Mouse (Mus musculus) thymus, adult 2 months (tissue): ENCODE results near the gene Atn1. TPM values are rescaled to one million over a fixed set of nuclear protein-coding genes. Genes with fewer than 3 reads are reported as not detected.

Source experiments
- DNase-seq: peaks from one replicate; pipeline ENCODE4 v3.0.0; 2021
- H3K27ac ChIP-seq: fragments of 200-500 bp; 2 replicates; pipeline ENCODE4 v1.5.1; 2012; ENCODE audit warnings: low read length, control low read depth; ENCODE audit not compliant: control insufficient read depth, insufficient read depth
- H3K27me3 ChIP-seq: fragments of 200-500 bp; 2 replicates; pipeline ENCODE4 v1.6.1; 2012; ENCODE audit warnings: mild to moderate bottlenecking, low read length, moderate library complexity, mixed read lengths; ENCODE audit not compliant: control insufficient read depth, insufficient read depth
- H3K36me3 ChIP-seq: fragments of 200-500 bp; 2 replicates; pipeline ENCODE4 v1.6.1; 2012; ENCODE audit warnings: mild to moderate bottlenecking, low read length, moderate library complexity; ENCODE audit not compliant: control insufficient read depth, insufficient read depth
- H3K4me1 ChIP-seq: fragments of 200-500 bp; replicated peaks from 2 replicates; pipeline ENCODE4 v1.6.1; 2012; ENCODE audit warnings: low read length; ENCODE audit not compliant: control insufficient read depth, insufficient read depth
- H3K4me3 ChIP-seq: fragments of 200-500 bp; 2 replicates; pipeline ENCODE4 v1.5.1; 2012; ENCODE audit warnings: mild to moderate bottlenecking, low read length, control low read depth, moderate library complexity; ENCODE audit not compliant: control insufficient read depth, insufficient read depth
- CTCF ChIP-seq: fragments of 200-500 bp; IDR thresholded peaks from 2 replicates; pipeline ENCODE4 v1.5.1; 2012; ENCODE audit warnings: mild to moderate bottlenecking, control low read depth, low read length, moderate library complexity, borderline replicate concordance; ENCODE audit not compliant: control insufficient read depth, poor library complexity, insufficient read depth; ENCODE audit errors: extremely low read depth
- POLR2A ChIP-seq: fragments of 200-500 bp; IDR thresholded peaks from 2 replicates; pipeline ENCODE4 v1.6.1; 2012; ENCODE audit warnings: mild to moderate bottlenecking, low read length, control low read depth, moderate library complexity; ENCODE audit not compliant: control insufficient read depth, poor library complexity, insufficient read depth; ENCODE audit errors: extremely low read depth
- WGBS: fragments of 180-500 bp; shearing (Covaris S2); methylation state at CpG from one replicate; pipeline ENCODE4 v1.1.7; 2018; 5-methylcytosine and 5-hydroxymethylcytosine counted together
- polyA plus RNA-seq: library from polyadenylated mRNA; depleted of rRNA; stranded (reverse); fragments of >200 nt; gene quantifications from 2 replicates; pipeline ENCODE4 v1.2.3, GENCODE M21; 2012

Atn1 gene
- polyA plus RNA-seq, 1 experiment = 48.3 TPM

DNA sequence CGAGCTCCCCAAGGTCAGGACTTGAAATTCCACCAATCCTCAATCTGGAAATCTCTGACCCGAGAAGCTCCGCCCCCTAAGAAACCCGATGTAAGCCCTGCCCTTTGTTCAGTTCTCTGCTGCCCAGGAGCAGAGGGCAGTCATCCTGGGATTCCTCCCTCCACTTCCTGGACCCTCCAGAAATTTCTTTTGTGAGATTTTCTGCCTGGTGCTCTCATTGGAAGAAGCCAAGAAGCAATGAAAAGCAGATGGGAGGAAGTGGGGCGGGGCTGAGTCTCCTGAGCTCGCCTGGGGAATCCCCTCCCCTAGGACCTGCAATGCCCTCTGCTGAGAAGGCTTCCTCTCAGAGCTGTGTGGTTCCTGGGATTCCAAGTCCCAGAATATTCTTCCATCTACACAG is 26.1 kb upstream of the Atn1 start:
- WGBS = 9% methylated on average over 6 of the region's 6 CpGs
- Histone ChIP-seq H3K4me1 (peaks cover 28% of the 10 kb centered on the region), H3K27ac (no peak overlapping the region; the same call in 1 of the 2 replicates), H3K27me3 (no peaks in the 10 kb centered on the region), H3K36me3 (no peaks in the 10 kb centered on the region), H3K4me3 (peak overlapping the region; percentile 54)
- TF ChIP-seq CTCF (no peak), POLR2A (no peak)
- DNase-seq = peak; percentile 71

- WGBS = 93% methylated on average over 7 of the region's 7 CpGs
- peaks cover 28% of the 10 kb centered on the region for H3K4me1 ChIP-seq
- TF ChIP-seq CTCF = no peak
- no peak for TF ChIP-seq POLR2A
- no peak overlapping the region for H3K4me3 ChIP-seq
- H3K27ac ChIP-seq = no peak overlapping the region
- H3K36me3 ChIP-seq = no peaks in the 10 kb centered on the region
- H3K27me3 ChIP-seq = no peaks in the 10 kb centered on the region
- DNase-seq = no peak
These were observed 24.6 kb upstream of the Atn1 start for GRCm38 (mm10) chr6:124780917-124781316.

DNA sequence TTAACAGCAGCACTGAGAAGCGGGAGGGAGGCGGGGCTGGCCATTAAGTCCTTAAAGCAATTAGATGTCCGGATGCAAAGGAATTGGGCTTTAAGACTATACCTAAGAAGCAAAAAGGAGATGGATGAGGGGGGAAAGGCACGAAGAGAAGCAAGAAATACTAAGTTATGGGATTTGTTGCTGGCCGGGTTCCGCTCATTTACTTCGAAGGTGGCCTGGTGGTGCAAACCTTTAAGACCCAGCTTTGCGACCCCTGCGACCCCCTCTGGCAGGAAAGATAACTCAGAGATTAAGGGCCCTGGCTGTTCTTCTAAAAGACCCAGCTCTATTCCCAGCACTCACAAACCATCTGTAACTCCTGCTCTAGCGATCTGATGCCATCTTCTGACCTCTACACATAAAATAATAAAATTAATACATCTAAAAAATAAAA is 23.7 kb upstream of the Atn1 start:
- Histone ChIP-seq H3K4me3 (peak overlapping the region; percentile 49), H3K27ac (peak overlapping the region; percentile 67), H3K4me1 (peaks cover 28% of the 10 kb centered on the region), H3K36me3 (no peaks in the 10 kb centered on the region), H3K27me3 (no peaks in the 10 kb centered on the region)
- TF ChIP-seq POLR2A (no peak), CTCF (no peak)
- no peak for DNase-seq
- WGBS = 30% methylated on average over 10 of the region's 10 CpGs

GRCm38 (mm10) chr6:124779222-124779983 is 23.1 kb upstream of the Atn1 start, which contains the start of gene Lrrc23:
Gene Lrrc23 (minus strand): TSS chr6:124779727.
- Histone ChIP-seq H3K27ac (peak within 1 kb of the TSS; percentile 67), H3K4me3 (peak within 1 kb of the TSS; percentile 49), H3K27me3 (no peaks in the 10 kb centered on the region), H3K4me1 (peaks cover 28% of the 10 kb centered on the region), H3K36me3 (no peaks in the 10 kb centered on the region)
- TF ChIP-seq POLR2A (no peak), CTCF (no peak)
- DNase-seq = peak; percentile 76
- 6% methylated on average over 23 of the region's 23 CpGs for WGBS

DNA sequence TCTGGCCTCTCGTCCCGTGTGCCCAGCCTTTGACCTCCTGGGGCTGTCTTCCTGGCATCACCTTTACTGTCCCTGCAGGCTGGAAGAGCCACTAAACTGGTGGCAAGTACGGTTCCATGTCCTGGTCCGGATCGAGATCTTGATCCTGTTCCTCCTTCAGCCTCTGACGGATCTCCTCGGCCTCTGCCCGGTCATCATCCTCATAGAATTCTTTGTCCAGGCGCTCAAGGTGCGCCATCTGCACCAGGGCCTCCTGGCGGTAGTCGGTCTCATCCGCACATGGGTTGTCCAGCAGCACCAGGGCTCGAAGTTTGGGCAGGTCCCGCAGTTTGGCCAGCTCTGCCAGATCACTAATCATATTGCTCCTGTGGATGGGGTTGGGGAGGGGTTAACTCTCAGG is 14.2 kb upstream of the Atn1 start:
- no peak for DNase-seq
- 96% methylated on average over 15 of the region's 15 CpGs for WGBS
- peaks cover 20% of the 10 kb centered on the region for H3K4me1 ChIP-seq
- no peak overlapping the region for H3K27ac ChIP-seq
- H3K4me3 ChIP-seq = no peak overlapping the region
- H3K36me3 ChIP-seq = no peaks in the 10 kb centered on the region
- no peak for TF ChIP-seq POLR2A
- no peak for TF ChIP-seq CTCF
- H3K27me3 ChIP-seq = no peaks in the 10 kb centered on the region

DNA sequence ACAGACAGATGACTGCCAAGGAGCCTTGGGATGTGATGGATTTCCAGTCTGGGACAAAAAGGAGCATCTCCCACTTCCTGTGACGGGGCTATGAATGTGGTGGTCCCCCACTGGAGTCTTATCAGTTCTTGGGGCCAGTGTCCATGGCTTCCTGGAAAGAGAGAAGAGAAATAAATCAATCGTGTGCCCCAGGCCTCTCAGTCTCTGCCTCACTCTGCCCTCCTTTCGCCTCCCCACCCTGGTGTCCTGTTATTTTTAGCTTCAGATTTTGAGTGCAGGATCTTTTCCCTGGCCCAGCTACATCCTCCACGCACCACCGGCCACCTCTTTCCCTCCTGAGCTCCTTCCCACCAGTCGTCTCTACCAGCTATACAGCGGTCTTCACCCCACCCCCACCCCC is 13.7 kb upstream of the Atn1 start:
- Histone ChIP-seq H3K36me3 (no peaks in the 10 kb centered on the region), H3K27ac (no peak overlapping the region), H3K4me1 (peaks cover 20% of the 10 kb centered on the region), H3K4me3 (no peak overlapping the region), H3K27me3 (no peaks in the 10 kb centered on the region)
- TF ChIP-seq CTCF (no peak), POLR2A (no peak)
- 79% methylated on average over 7 of the region's 7 CpGs for WGBS
- DNase-seq = no peak

- 1% methylated on average over 54 of the region's 54 CpGs for WGBS
- TF ChIP-seq CTCF (0 out of 2 replicates have a peak, but pooled peaks have one; percentile 10), POLR2A (no peak)
- peak within 1 kb of the TSS; percentile 45 for H3K4me3 ChIP-seq
- peak; percentile 59 for DNase-seq
- peaks cover 20% of the 10 kb centered on the region for H3K4me1 ChIP-seq
- no peaks in the 10 kb centered on the region for H3K36me3 ChIP-seq
- H3K27me3 ChIP-seq = no peaks in the 10 kb centered on the region
- no peak within 1 kb of the TSS for H3K27ac ChIP-seq
These were observed 12.9 kb upstream of the Atn1 start, which contains the start of gene Eno2 for GRCm38 (mm10) chr6:124769101-124769765. Gene Eno2 (minus strand): TSS chr6:124769673.
